Mouse (Mus musculus): ENCODE measurements around the gene Mat2b. TPM values are rescaled to one million over a fixed set of nuclear protein-coding genes. Genes with fewer than 3 reads are reported as not detected.

Mat2b gene
- total RNA-seq, 2 experiments from 2014 or later = 77.8 to 98.7 TPM

DNA sequence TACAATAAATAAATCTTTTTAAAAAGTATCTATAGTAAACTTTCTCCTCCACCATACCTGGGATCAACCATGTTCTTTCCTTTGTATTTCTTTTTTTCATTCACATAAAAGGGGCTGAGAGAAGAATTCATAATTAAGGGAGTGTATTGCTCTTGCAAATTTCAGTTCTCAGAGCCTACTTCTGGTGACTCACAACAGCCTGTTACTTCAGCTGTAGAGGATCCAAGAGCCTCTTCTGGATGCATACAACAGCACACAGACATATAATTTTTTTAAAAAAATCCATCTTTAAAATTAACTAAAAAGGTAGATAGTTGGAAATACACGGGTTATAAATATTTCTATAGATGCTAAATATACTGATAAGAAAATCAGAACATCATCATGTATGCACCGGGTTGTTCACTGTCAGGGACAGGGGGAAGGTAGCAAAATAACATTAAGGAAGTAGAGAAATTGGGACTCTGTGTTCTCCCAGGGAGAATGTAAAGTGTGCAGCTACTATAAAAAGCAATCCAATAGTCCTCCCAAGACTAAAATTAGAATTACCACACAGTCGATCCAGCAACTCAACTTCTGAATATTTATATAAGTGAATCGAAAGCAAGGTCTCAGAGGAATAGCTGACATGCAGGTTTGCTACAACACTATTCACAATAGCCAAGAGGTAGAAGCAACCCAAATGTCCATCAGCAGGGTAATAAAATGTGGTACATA, 19.8 kb downstream of the Mat2b start:
- no peak for DNase-seq

DNA sequence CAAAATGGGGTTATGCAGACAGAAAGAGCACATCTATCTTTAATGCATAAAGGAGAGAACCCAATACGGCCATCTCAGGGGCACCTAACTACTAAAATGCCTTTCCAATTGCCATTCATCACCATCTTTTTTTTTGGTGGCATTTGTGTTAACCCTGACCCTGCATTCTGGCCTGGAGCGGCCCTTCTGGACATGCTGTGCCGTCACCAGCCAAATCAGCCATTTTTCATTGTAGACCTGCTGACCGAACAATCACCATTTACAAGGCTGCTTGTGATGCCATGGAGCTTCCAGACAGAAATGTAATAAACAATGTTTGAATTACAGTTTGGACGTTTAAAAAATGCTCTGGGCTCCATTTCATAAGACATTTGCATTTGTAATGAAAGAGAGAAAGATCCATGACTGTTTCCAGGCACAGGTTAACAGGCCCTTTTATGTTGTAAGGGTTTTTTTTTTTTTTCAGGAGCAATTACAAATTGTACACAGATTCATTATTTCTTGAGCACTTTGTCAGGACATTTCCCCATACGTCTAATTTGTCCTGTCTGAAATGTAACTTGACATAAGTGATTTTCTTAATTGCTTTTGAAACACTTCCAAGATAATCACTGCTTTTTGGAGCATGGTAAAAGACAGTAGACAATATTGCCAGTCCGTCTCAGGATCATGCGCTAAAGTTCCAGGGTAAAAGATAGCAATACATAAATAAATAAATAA, 45.1 kb downstream of the Mat2b start:
- DNase-seq = peak; percentile 17 to 25

DNA sequence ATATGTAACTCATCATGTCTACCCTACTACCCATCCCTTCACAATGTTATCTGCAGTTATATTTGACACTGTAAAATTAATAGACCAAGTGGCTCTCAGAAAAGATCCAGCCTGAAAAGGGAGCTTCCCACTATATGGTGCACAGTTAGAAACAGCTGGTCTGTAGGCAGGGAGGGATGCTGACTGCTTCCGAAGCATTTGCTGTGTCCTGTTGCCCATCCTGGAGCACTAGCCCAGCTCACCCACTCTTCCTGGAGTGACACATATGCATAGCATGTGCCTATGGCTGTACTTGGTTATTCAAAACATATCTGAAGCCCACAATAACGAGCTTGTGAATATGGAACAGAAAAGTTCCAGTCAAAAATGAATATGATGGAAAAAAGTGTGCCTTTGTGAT, 47.8 kb downstream of the Mat2b start:
- DNase-seq = no peak

Other genes starting within 250 kb of the Mat2b start
- gene Hmmr, start 38.2 kb upstream of the Mat2b start, total RNA-seq (2021) = 1 to 10 TPM; 2.4 to 2.5 TPM
- 10 to 100 TPM; 28.7 to 34.3 TPM for gene Nudcd2, start 38.5 kb upstream of the Mat2b start, total RNA-seq (2021)
- gene Ccng1, start 60.1 kb upstream of the Mat2b start, total RNA-seq (2021) = 10 to 100 TPM; 59.9 to 70.3 TPM

Data from adrenal gland, postnatal 36 days (tissue).